Mouse (Mus musculus): ENCODE measurements around the gene Ankrd66. TPM values are rescaled to one million over a fixed set of nuclear protein-coding genes. Genes with fewer than 3 reads are reported as not detected.

Gene Ankrd66
- not detected for polyA plus RNA-seq (2014; fragmentation: Illumina TruSeq; extraction: RNeasy Lipid Tissue Mini Kit (QIAGEN cat#74804); ENCODE audit: low read depth, low replicate concordance)

DNA sequence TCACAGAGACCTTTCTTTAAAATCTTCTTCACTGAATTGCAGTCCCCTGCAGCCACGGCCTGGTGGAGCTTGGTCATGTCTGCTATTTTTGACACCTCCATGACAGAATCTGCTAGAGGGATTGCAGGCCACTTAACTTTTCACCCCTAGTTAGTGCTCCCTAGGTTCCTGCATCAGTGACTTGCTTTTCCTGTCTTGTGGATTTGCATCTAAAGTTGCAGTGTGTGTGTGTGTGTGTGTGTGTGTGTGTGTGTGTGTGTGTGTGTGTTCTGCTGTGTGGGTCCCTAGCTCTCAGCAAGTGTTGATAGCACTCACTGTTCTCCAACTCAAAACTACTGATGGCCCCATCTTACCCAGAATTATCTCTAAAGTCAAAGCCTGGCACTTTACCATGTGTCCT lies at the start of gene Ankrd66:
TSS of gene Ankrd66 (minus strand) at position 101 of the 400 bp plus-strand sequence.

DNA sequence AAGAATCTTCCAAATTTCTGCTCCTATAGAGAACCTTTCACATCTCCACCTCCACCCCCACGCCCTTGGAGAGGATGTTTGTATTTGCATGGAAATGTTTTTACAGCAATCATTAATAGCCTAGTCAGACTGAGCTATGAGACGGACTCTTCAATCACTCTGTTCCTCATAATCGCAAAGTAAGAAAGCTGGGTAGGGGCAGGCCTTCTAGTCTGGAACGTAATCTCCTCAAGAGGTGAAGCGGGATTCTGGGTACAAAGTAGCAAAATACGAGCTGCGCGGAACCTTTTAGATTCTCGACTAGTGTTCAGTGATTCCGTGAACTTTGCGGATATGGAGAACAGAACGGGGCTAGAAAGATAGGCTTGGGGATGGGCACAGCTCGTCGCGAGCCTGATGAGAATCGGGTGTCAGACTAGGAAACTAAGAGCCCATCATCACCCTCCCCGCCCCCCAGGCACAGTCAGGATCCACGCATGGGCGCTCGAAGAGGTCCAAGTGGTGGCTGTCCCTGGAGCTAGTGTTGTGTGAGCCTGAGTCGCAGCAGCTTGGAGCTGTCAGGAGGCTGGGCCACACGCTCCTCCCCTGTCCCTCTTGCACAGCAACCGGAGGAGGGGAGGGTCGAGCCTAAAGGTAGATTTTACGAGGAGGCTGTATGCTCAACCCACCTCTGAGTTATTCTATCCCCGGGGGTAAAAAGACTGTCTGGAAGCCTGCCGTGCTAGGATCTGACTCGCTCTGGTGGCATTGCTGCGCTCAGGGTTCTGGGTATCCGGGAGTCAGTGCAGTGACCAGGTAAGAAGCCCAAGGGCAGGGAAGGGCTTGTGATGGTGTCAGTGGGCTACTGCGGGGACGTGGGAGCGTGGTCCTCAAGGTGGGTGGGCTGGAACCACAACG lies 24.8 kb upstream of the Ankrd66 start, which contains the start of gene Pla2g7:
TSS of gene Pla2g7 (plus strand) at position 107 of the 897 bp plus-strand sequence.

DNA sequence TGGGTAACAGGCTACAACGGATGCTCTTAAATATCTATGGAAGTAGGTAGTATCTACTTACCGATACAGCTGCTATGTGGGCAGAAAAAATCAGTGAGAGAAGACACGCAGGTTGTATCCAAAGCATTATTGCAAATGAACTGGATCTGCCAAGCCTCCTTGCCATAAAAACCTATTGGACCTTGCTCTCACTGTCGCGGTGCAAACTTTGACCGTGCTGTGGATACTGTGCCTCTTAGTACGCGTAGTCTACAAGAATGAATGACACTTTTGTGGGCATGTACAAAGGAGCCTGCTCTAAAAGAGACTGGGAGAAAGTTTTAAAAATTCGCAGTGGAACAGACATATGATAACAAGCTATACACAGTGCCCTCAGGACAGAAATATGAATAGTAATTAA lies 40.8 kb downstream of the Ankrd66 start, which contains the start of gene Mep1a:
TSS of gene Mep1a (minus strand) at position 221 of the 400 bp plus-strand sequence.

Other genes with a start within 250 kb of the Ankrd66 start
- gene Adgrf5, start 183.2 kb downstream of the Ankrd66 start, polyA plus RNA-seq (2014; fragmentation: Illumina TruSeq; extraction: RNeasy Lipid Tissue Mini Kit (QIAGEN cat#74804); ENCODE audit: low read depth, low replicate concordance), result 21.1 TPM
- 306 TPM for gene Mep1a, start 40.8 kb downstream of the Ankrd66 start, polyA plus RNA-seq (2014; fragmentation: Illumina TruSeq; extraction: RNeasy Lipid Tissue Mini Kit (QIAGEN cat#74804); ENCODE audit: low read depth, low replicate concordance)
- gene Pla2g7, start 24.5 kb upstream of the Ankrd66 start, polyA plus RNA-seq (2014; fragmentation: Illumina TruSeq; extraction: RNeasy Lipid Tissue Mini Kit (QIAGEN cat#74804); ENCODE audit: low read depth, low replicate concordance), result 36.4 TPM
- not detected for gene Tdrd6, start 86.7 kb upstream of the Ankrd66 start, polyA plus RNA-seq (2014; fragmentation: Illumina TruSeq; extraction: RNeasy Lipid Tissue Mini Kit (QIAGEN cat#74804); ENCODE audit: low read depth, low replicate concordance)
- 5.0 TPM for gene Slc25a27, start 123.6 kb upstream of the Ankrd66 start, polyA plus RNA-seq (2014; fragmentation: Illumina TruSeq; extraction: RNeasy Lipid Tissue Mini Kit (QIAGEN cat#74804); ENCODE audit: low read depth, low replicate concordance)
- 54.4 TPM for gene Cyp39a1, start 123.8 kb upstream of the Ankrd66 start, polyA plus RNA-seq (2014; fragmentation: Illumina TruSeq; extraction: RNeasy Lipid Tissue Mini Kit (QIAGEN cat#74804); ENCODE audit: low read depth, low replicate concordance)

Data from sigmoid colon, adult 10 weeks (tissue).